Mouse (Mus musculus) midbrain, embryonic 14.5 days (tissue): ENCODE measurements at regions not wholly inside any gene's neighbourhood (a gene's known extent, or its start where the extent isn't known, plus 50 kb on each side); places are given as distances from the start of the nearest gene placed in this dataset.

ENCODE experiments used
- ATAC-seq: fragments of 200-750 bp; cut with Nextera tagmentation; 2 replicates; pipeline ENCODE4 v1.8.0; 2017; ENCODE audit warnings: moderate number of reproducible peaks, moderate library complexity; ENCODE audit not compliant: low FRiP score, low TSS enrichment
- DNase-seq: peaks from one replicate; pipeline ENCODE4 v3.0.0-alpha.2; 2015
- H3K27ac ChIP-seq: fragments of 300-500 bp; sonication (generic); replicated peaks from 2 replicates; pipeline ENCODE4 v1.5.1; 2014; ENCODE audit warnings: mild to moderate bottlenecking, low read depth, low read length, moderate library complexity
- H3K27me3 ChIP-seq: fragments of 300-500 bp; sonication (generic); 2 replicates; pipeline ENCODE4 v1.6.1; 2014; ENCODE audit warnings: low read length, control low read depth, mixed read lengths; ENCODE audit not compliant: control insufficient read depth, insufficient read depth
- H3K36me3 ChIP-seq: fragments of 300-500 bp; sonication (generic); 2 replicates; pipeline ENCODE4 v1.6.1; 2014; ENCODE audit warnings: low read length, control low read depth; ENCODE audit not compliant: control insufficient read depth, insufficient read depth
- H3K4me1 ChIP-seq: fragments of 300-500 bp; sonication (generic); 2 replicates; pipeline ENCODE4 v1.6.1; 2014; ENCODE audit warnings: mild to moderate bottlenecking, antibody characterized with exemption, low read length, control low read depth; ENCODE audit not compliant: control insufficient read depth, insufficient read depth
- H3K4me2 ChIP-seq: fragments of 300-500 bp; sonication (generic); 2 replicates; pipeline ENCODE4 v1.6.1; 2014; ENCODE audit warnings: mild to moderate bottlenecking, low read length, moderate library complexity
- H3K4me3 ChIP-seq: fragments of 300-500 bp; sonication (generic); replicated peaks from 2 replicates; pipeline ENCODE4 v1.5.1; 2014; ENCODE audit warnings: low read depth, low read length
- H3K9ac ChIP-seq: fragments of 300-500 bp; sonication (generic); replicated peaks from 2 replicates; pipeline ENCODE4 v1.6.1; 2014; ENCODE audit warnings: mild to moderate bottlenecking, low read length, moderate library complexity
- H3K9me3 ChIP-seq: fragments of 300-500 bp; sonication (generic); 2 replicates; pipeline ENCODE4 v1.6.1; 2016; ENCODE audit warnings: low read length, control low read depth, mixed read lengths; ENCODE audit not compliant: control insufficient read depth
- WGBS: fragments of 180-500 bp; shearing (Covaris S2); extraction: QIAGEN DNeasy Blood & Tissue Kit; methylation state at CpG from one replicate; pipeline ENCODE4 v1.1.7; 2014; 5-methylcytosine and 5-hydroxymethylcytosine counted together

DNA sequence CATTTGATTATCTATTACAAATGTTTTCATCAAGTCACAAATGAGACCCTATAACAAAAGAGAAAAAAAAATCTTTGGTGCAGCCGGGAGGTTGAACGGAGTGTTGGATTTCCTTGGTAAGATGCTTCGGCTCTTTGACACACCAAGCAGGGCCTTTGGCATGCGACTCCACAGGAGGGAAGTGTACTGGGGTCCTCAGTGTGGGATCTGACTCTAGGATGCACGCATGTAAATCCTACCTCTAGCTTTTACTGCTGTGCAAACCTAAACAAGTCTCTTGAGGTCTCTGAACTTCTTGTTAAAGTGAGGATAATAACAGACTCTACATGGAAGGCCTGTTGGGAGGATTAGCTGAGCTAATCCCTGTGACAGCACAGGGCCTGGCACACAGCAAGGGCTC is 257.6 kb upstream of the Irx3 start:
- Histone ChIP-seq H3K4me1 (peaks cover 23% of the 10 kb centered on the region), H3K27me3 (peaks cover 18% of the 10 kb centered on the region), H3K36me3 (no peaks in the 10 kb centered on the region), H3K27ac (no peak overlapping the region), H3K4me3 (no peak overlapping the region), H3K9me3 (no peaks in the 10 kb centered on the region), H3K9ac (no peak overlapping the region), H3K4me2 (no peak overlapping the region)
- 12% methylated on average over 5 of the region's 5 CpGs for WGBS
- ATAC-seq, result no peak
- DNase-seq, result peak; percentile 37

DNA sequence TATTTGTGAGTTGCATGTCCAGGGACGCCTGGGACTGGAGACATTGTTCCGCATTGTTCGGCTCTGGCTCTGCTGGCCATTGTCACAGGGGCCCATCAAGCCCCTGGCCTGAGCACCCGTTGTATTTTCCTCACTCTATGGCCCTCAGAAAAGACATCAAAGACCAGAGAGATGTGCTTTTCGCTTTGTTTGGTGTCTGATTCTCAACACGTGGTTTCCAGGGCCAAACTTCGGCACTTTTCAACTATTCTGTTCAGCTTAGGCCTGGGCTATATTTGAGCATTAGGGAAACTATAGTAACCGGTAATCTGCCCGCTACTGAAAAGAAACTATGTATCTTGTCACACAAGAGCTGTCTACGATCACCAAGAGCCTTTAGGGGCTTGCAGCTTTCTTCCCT is 257.1 kb upstream of the Irx3 start:
- no peak overlapping the region for H3K27ac ChIP-seq
- H3K9me3 ChIP-seq, result peaks cover 3% of the 10 kb centered on the region; the same call in 1 of the 2 replicates
- no peak overlapping the region for H3K4me3 ChIP-seq
- peak; percentile 54 for DNase-seq
- WGBS, result 6% methylated on average over 10 of the region's 10 CpGs
- H3K4me2 ChIP-seq, result no peak overlapping the region
- H3K4me1 ChIP-seq, result peaks cover 18% of the 10 kb centered on the region
- no peaks in the 10 kb centered on the region for H3K36me3 ChIP-seq
- H3K27me3 ChIP-seq, result peaks cover 18% of the 10 kb centered on the region
- H3K9ac ChIP-seq, result no peak overlapping the region
- ATAC-seq, result no peak; the same call in 1 of the 2 replicates

DNA sequence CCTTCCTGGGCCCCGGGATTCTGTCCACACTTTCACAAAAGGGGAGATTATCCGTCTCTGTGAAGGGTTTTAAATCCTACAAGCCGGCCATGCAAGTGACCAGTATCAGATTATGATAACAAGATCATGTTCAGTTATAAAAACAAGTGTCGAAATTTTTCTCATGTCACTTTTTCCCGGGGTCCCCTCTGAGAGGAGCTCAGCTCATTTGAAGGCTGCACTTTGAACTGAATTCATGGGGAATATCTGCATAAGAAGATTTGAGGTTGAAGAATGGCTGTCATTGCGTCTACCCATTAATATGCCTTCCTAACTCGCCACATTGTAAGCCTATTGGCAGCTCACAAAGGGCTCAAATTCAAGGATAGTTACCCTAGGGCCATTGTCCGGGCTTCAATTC is 256.0 kb upstream of the Irx3 start:
- Histone ChIP-seq H3K9me3 (peaks cover 10% of the 10 kb centered on the region; the same call in 1 of the 2 replicates), H3K4me2 (peak overlapping the region; percentile 8; the same call in 1 of the 2 replicates), H3K36me3 (no peaks in the 10 kb centered on the region), H3K4me3 (no peak overlapping the region), H3K9ac (no peak overlapping the region), H3K27me3 (peaks cover 18% of the 10 kb centered on the region), H3K27ac (no peak overlapping the region), H3K4me1 (peaks cover 15% of the 10 kb centered on the region)
- WGBS, result 8% methylated on average over 8 of the region's 8 CpGs
- DNase-seq (peak; percentile 57), ATAC-seq (peak; percentile 11; the same call in 1 of the 2 replicates)

DNA sequence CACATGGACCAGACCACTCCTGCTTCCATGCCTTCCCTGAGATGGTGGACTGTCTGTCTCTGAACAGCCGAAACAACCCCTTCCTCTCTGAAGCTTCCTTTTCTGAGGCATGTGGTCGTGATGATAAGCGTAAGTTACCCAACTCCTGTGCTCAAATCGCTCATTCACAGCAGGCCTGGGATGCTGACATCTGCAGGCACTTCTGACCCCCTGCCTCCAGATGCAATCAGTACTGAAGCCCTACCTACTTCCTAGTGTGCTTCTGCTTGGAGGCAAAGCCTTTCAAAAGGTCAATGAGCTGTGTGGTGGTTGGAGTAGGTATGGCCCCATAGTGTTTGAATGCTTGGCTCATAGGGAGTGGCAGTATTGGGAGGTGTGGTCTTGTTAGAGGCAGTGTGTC is 253.7 kb upstream of the Irx3 start:
- 82% methylated on average over 4 of the region's 4 CpGs for WGBS
- H3K4me2 ChIP-seq, result no peak overlapping the region

DNA sequence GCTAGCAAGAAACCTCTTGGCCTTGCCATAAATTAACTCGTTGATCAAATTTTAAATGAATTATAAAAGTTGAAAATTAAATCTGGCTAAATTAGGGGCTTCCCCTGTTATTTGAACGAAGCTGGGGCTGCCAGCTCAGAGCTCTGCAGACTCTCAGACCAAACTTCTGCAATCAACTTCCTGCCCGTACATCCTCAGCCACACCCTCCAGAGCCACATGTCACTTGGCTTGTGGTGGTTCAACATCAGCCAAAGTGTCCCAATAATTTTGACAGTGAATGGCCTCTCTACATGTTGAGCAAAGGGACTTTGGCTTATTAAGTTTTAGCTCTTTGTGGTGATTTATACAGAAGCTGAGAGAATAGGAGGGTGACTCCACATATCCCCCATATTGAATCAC is 242.8 kb upstream of the Irx3 start:
- H3K4me3 ChIP-seq, result no peak overlapping the region
- WGBS, result 92% methylated on average over 3 of the region's 3 CpGs
- H3K27ac ChIP-seq, result no peak overlapping the region
- H3K4me2 ChIP-seq, result no peak overlapping the region
- H3K36me3 ChIP-seq, result no peaks in the 10 kb centered on the region
- no peak for ATAC-seq
- 0 out of 2 replicates have a peak, but pooled peaks cover 8% of the 10 kb centered on the region for H3K9me3 ChIP-seq
- H3K27me3 ChIP-seq, result no peaks in the 10 kb centered on the region
- no peak overlapping the region for H3K9ac ChIP-seq
- H3K4me1 ChIP-seq, result 0 out of 2 replicates have a peak, but pooled peaks cover 4% of the 10 kb centered on the region
- no peak for DNase-seq

More for the DNA sequence above, 253.7 kb upstream of the Irx3 start:
- Histone ChIP-seq H3K36me3 (no peaks in the 10 kb centered on the region), H3K27me3 (peaks cover 9% of the 10 kb centered on the region), H3K4me3 (no peak overlapping the region), H3K27ac (no peak overlapping the region), H3K9me3 (peaks cover 10% of the 10 kb centered on the region; the same call in 1 of the 2 replicates), H3K4me1 (peaks cover 15% of the 10 kb centered on the region), H3K9ac (no peak overlapping the region)
- no peak for ATAC-seq
- no peak for DNase-seq

DNA sequence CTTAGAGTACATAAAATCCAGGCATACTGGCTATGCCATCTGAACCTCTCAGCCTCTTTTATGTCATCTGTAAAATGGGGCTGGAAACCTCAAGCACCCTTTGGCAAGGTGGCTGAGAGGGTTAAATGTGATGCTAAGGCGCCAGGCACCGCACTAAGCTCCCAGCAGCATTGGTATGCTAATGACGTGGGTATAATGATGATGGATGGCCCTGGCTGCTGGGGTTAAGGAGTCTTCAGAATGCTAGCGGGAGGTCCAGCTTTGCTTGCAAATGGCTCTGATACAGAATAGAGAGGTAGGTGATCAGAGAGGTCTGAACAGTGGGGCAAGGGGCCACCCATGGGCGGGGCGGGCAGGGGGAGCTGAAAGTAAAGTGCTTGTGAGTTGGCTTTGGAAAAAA is 241.1 kb upstream of the Irx3 start:
- Histone ChIP-seq H3K27ac (no peak overlapping the region), H3K4me2 (no peak overlapping the region), H3K36me3 (no peaks in the 10 kb centered on the region), H3K27me3 (no peaks in the 10 kb centered on the region), H3K9me3 (0 out of 2 replicates have a peak, but pooled peaks cover 8% of the 10 kb centered on the region), H3K4me3 (no peak overlapping the region), H3K4me1 (0 out of 2 replicates have a peak, but pooled peaks cover 4% of the 10 kb centered on the region), H3K9ac (no peak overlapping the region)
- 4% methylated on average over 6 of the region's 6 CpGs for WGBS
- peak; percentile 40 for DNase-seq
- no peak for ATAC-seq

DNA sequence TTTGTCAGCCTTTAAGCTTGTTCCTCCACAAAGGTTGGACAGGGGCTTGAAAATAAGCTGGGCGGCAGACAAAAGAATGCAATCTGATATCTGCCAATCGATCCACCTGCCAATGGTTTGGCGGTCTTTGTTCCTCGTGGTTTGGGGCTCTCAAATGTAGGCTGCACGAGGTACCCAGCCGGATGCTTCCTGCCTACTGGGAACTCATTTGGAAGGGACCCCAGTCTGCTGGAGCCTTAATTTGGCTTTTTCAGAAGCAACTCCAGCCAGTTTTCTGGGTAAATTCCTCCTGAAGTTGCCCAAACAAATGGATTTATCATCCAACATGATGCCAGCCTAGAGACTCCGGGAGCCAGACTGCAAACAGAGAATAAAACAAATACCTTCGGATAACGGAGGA is 228.1 kb upstream of the Irx3 start:
- ATAC-seq (no peak), DNase-seq (peak; percentile 59)
- Histone ChIP-seq H3K9me3 (no peaks in the 10 kb centered on the region), H3K9ac (no peak overlapping the region), H3K27me3 (no peaks in the 10 kb centered on the region; the same call in 1 of the 2 replicates), H3K4me2 (no peak overlapping the region), H3K4me3 (no peak overlapping the region), H3K4me1 (peaks cover 42% of the 10 kb centered on the region), H3K36me3 (no peaks in the 10 kb centered on the region), H3K27ac (no peak overlapping the region; the same call in 1 of the 2 replicates)
- 15% methylated on average over 9 of the region's 9 CpGs for WGBS

DNA sequence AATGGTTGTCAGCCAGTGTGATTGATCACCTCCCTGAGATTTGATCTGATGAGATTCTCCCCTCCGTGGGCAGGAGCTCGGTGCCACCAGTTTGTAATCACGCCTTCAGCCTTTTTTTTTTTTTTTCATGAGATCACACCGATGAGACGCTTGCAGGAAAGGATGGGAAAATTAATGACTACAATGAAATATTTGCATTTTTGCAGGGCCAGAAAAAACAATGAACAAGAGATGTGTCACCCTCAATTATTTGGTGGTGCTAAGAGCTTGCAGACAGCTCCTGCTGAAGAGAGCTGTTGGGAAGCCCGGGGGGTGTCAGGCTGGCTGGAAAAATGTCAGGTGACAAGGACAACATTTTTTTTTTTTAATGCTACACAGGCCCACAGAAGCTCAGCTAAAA is 227.6 kb upstream of the Irx3 start:
- ATAC-seq (no peak), DNase-seq (peak; percentile 50)
- Histone ChIP-seq H3K36me3 (no peaks in the 10 kb centered on the region), H3K27me3 (no peaks in the 10 kb centered on the region; the same call in 1 of the 2 replicates), H3K27ac (no peak overlapping the region), H3K4me3 (no peak overlapping the region), H3K4me1 (peaks cover 43% of the 10 kb centered on the region), H3K4me2 (no peak overlapping the region), H3K9ac (no peak overlapping the region), H3K9me3 (no peaks in the 10 kb centered on the region)
- 7% methylated on average over 6 of the region's 6 CpGs for WGBS

DNA sequence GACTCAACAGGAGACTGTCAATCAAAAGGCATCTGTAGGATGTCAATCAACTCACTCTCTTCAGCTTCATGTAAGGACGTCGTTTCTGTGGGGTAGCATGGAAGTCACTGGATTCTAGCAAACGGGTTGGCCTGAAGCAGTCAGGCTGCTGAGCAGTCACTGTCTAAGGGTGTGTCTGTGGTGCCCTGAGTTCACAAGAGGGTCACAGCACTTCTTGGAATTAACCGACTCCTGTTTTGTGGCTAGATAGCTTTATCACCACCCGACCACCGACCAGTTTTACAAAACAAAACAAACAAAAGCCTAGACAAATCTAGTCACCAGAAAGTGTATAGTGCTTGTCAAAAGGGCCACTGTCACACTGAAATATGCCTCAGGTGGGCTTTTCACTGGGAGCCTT is 226.4 kb upstream of the Irx3 start:
- DNase-seq (no peak), ATAC-seq (no peak)
- H3K27me3 ChIP-seq, result no peaks in the 10 kb centered on the region; the same call in none of the 2 replicates
- no peaks in the 10 kb centered on the region for H3K9me3 ChIP-seq
- no peak overlapping the region for H3K4me2 ChIP-seq
- H3K4me3 ChIP-seq, result no peak overlapping the region
- H3K9ac ChIP-seq, result no peak overlapping the region
- H3K27ac ChIP-seq, result no peak overlapping the region
- H3K36me3 ChIP-seq, result no peaks in the 10 kb centered on the region
- H3K4me1 ChIP-seq, result peaks cover 49% of the 10 kb centered on the region
- 17% methylated on average over 6 of the region's 6 CpGs for WGBS
